Mouse (Mus musculus): ENCODE measurements around the gene Plk2. TPM values are rescaled to one million over a fixed set of nuclear protein-coding genes. Genes with fewer than 3 reads are reported as not detected.

Gene Plk2
- total and polyA plus RNA-seq, 2 experiments from 2014 or later: 123 to 130 TPM

GRCm38 (mm10) chr13:110432613-110433012, 37.8 kb downstream of the Plk2 start:
- Histone ChIP-seq H3K4me2 (ENCODE audit: low read depth, low read length, poor library complexity, severe bottlenecking) (no peak overlapping the region), H3K4me3 (ENCODE audit: low read depth, low read length) (no peak overlapping the region), H3K36me3 (ENCODE audit: insufficient read depth, low read length) (no peaks in the 10 kb centered on the region), H3K4me1 (ENCODE audit: insufficient read depth, low read length) (peaks cover 3% of the 10 kb centered on the region; the same call in 1 of the 2 replicates), H3K27ac (ENCODE audit: low read depth, low read length) (no peak overlapping the region), H3K9me3 (ENCODE audit: low read length) (no peaks in the 10 kb centered on the region), H3K27me3 (ENCODE audit: insufficient read depth, low read length) (no peaks in the 10 kb centered on the region), H3K9ac (replicated peaks; ENCODE audit: low read length, poor library complexity, severe bottlenecking) (no peak overlapping the region)
- TF ChIP-seq CTCF (IDR thresholded peaks at IDR 0.05): no peak
- 88% methylated on average over 4 of the region's 4 CpGs for WGBS
- ATAC-seq (ENCODE audit: low FRiP score): no peak
- DNase-seq (ENCODE audit: low spot score): no peak

GRCm38 (mm10) chr13:110436692-110437091, 41.8 kb downstream of the Plk2 start:
- no peak for TF ChIP-seq CTCF (IDR thresholded peaks at IDR 0.05)
- H3K9me3 ChIP-seq (ENCODE audit: low read length): no peaks in the 10 kb centered on the region
- no peaks in the 10 kb centered on the region for H3K36me3 ChIP-seq (ENCODE audit: insufficient read depth, low read length)
- H3K9ac ChIP-seq (replicated peaks; ENCODE audit: low read length, poor library complexity, severe bottlenecking): no peak overlapping the region
- H3K4me1 ChIP-seq (ENCODE audit: insufficient read depth, low read length): peaks cover 3% of the 10 kb centered on the region; the same call in 1 of the 2 replicates
- H3K27me3 ChIP-seq (ENCODE audit: insufficient read depth, low read length): no peaks in the 10 kb centered on the region
- H3K4me3 ChIP-seq (ENCODE audit: low read depth, low read length): no peak overlapping the region
- no peak for DNase-seq (ENCODE audit: low spot score)
- no peak overlapping the region for H3K4me2 ChIP-seq (ENCODE audit: low read depth, low read length, poor library complexity, severe bottlenecking)
- WGBS: 58% methylated on average over 7 of the region's 7 CpGs
- no peak overlapping the region for H3K27ac ChIP-seq (ENCODE audit: low read depth, low read length)
- no peak for ATAC-seq (ENCODE audit: low FRiP score)

- peaks cover 3% of the 10 kb centered on the region; the same call in 1 of the 2 replicates for H3K4me1 ChIP-seq (ENCODE audit: insufficient read depth, low read length)
- no peak overlapping the region for H3K9ac ChIP-seq (replicated peaks; ENCODE audit: low read length, poor library complexity, severe bottlenecking)
- ATAC-seq (ENCODE audit: low FRiP score) (no peak), DNase-seq (ENCODE audit: low spot score) (no peak)
- no peak overlapping the region for H3K4me3 ChIP-seq (ENCODE audit: low read depth, low read length)
- no peaks in the 10 kb centered on the region for H3K9me3 ChIP-seq (ENCODE audit: low read length)
- no peak overlapping the region for H3K4me2 ChIP-seq (ENCODE audit: low read depth, low read length, poor library complexity, severe bottlenecking)
- no peaks in the 10 kb centered on the region for H3K27me3 ChIP-seq (ENCODE audit: insufficient read depth, low read length)
- 85% methylated on average over 9 of the region's 9 CpGs for WGBS
- H3K36me3 ChIP-seq (ENCODE audit: insufficient read depth, low read length): no peaks in the 10 kb centered on the region
- no peak overlapping the region for H3K27ac ChIP-seq (ENCODE audit: low read depth, low read length)
- TF ChIP-seq CTCF (IDR thresholded peaks at IDR 0.05): no peak
Observed at GRCm38 (mm10) chr13:110438624-110439023, 43.8 kb downstream of the Plk2 start.

- H3K4me1 ChIP-seq (ENCODE audit: insufficient read depth, low read length): no peaks in the 10 kb centered on the region
- no peaks in the 10 kb centered on the region; the same call in 1 of the 2 replicates for H3K27me3 ChIP-seq (ENCODE audit: insufficient read depth, low read length)
- H3K27ac ChIP-seq (ENCODE audit: low read depth, low read length): no peak overlapping the region
- 73% methylated on average over 4 of the region's 4 CpGs for WGBS
- H3K9me3 ChIP-seq (ENCODE audit: low read length): no peaks in the 10 kb centered on the region
- no peak overlapping the region for H3K4me3 ChIP-seq (ENCODE audit: low read depth, low read length)
- no peak overlapping the region for H3K9ac ChIP-seq (replicated peaks; ENCODE audit: low read length, poor library complexity, severe bottlenecking)
- ATAC-seq (ENCODE audit: low FRiP score) (no peak), DNase-seq (ENCODE audit: low spot score) (no peak)
- TF ChIP-seq CTCF (IDR thresholded peaks at IDR 0.05): no peak
- H3K4me2 ChIP-seq (ENCODE audit: low read depth, low read length, poor library complexity, severe bottlenecking): no peak overlapping the region
- H3K36me3 ChIP-seq (ENCODE audit: insufficient read depth, low read length): no peaks in the 10 kb centered on the region
Observed at GRCm38 (mm10) chr13:110444335-110444734, 49.5 kb downstream of the Plk2 start.

- DNase-seq (ENCODE audit: low spot score) (no peak), ATAC-seq (ENCODE audit: low FRiP score) (no peak)
- H3K4me1 ChIP-seq (ENCODE audit: insufficient read depth, low read length): no peaks in the 10 kb centered on the region
- no peak overlapping the region for H3K4me3 ChIP-seq (ENCODE audit: low read depth, low read length)
- no peaks in the 10 kb centered on the region; the same call in 1 of the 2 replicates for H3K27me3 ChIP-seq (ENCODE audit: insufficient read depth, low read length)
- H3K4me2 ChIP-seq (ENCODE audit: low read depth, low read length, poor library complexity, severe bottlenecking): no peak overlapping the region
- H3K9ac ChIP-seq (replicated peaks; ENCODE audit: low read length, poor library complexity, severe bottlenecking): no peak overlapping the region
- H3K36me3 ChIP-seq (ENCODE audit: insufficient read depth, low read length): no peaks in the 10 kb centered on the region
- no peaks in the 10 kb centered on the region for H3K9me3 ChIP-seq (ENCODE audit: low read length)
- 42% methylated on average over 3 of the region's 3 CpGs for WGBS
- no peak for TF ChIP-seq CTCF (IDR thresholded peaks at IDR 0.05)
- H3K27ac ChIP-seq (ENCODE audit: low read depth, low read length): no peak overlapping the region
Observed at GRCm38 (mm10) chr13:110444894-110445293, 50.0 kb downstream of the Plk2 start.

- no peak for TF ChIP-seq CTCF (IDR thresholded peaks at IDR 0.05)
- Histone ChIP-seq H3K4me1 (ENCODE audit: insufficient read depth, low read length) (no peaks in the 10 kb centered on the region), H3K27me3 (ENCODE audit: insufficient read depth, low read length) (no peaks in the 10 kb centered on the region; the same call in 1 of the 2 replicates), H3K9me3 (ENCODE audit: low read length) (no peaks in the 10 kb centered on the region), H3K4me2 (ENCODE audit: low read depth, low read length, poor library complexity, severe bottlenecking) (no peak overlapping the region), H3K4me3 (ENCODE audit: low read depth, low read length) (no peak overlapping the region), H3K9ac (replicated peaks; ENCODE audit: low read length, poor library complexity, severe bottlenecking) (no peak overlapping the region), H3K36me3 (ENCODE audit: insufficient read depth, low read length) (no peaks in the 10 kb centered on the region), H3K27ac (ENCODE audit: low read depth, low read length) (no peak overlapping the region)
- DNase-seq (ENCODE audit: low spot score) (no peak), ATAC-seq (ENCODE audit: low FRiP score) (no peak)
- 85% methylated on average over 6 of the region's 6 CpGs for WGBS
Observed at GRCm38 (mm10) chr13:110446434-110446833, 51.6 kb downstream of the Plk2 start.
